Mouse (Mus musculus) large intestine, adult 2 months (tissue): ENCODE measurements around the gene Olfr347. TPM values are rescaled to one million over a fixed set of nuclear protein-coding genes. Genes with fewer than 3 reads are reported as not detected.

Source experiments
- DNase-seq: peaks from one replicate; pipeline ENCODE4 v3.0.0-alpha.2; 2012; ENCODE audit warnings: low read depth, low spot score
- WGBS: fragments of 180-500 bp; shearing (Covaris S2); methylation state at CpG from one replicate; pipeline ENCODE4 v1.1.7; 2018; 5-methylcytosine and 5-hydroxymethylcytosine counted together
- polyA plus RNA-seq: library from polyadenylated mRNA; depleted of rRNA; stranded (reverse); fragments of >200 nt; gene quantifications from 2 replicates; pipeline ENCODE4 v1.2.3, GENCODE M21; 2012; rRNA removed

Gene Olfr347
- not detected in 2 replicates for polyA plus RNA-seq

DNA sequence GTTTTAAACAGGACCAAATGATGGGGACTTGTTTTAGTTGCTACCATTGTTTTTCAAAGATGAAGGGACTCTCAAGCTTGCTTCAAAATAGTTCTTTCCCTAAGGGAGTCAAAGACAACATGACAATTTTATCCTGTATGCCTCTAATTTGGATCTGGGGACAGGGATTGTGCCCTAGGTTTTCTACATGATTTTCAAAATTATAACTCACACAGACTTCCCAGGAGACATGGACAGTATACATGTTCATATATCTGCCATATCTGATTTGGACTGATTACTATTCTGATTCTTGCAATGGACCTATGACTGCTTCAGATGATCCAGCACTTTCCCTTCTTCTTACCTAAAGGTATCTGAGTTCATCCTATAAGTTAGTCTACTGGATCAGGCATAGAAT lies at the start of gene Olfr347:
Gene Olfr347, plus strand, starts transcription at position 301 of the 400 bp plus-strand sequence.
- no peak for DNase-seq

- no peak for DNase-seq
- 77% methylated on average over 1 of the region's 1 CpGs for WGBS
Measured at GRCm38 (mm10) chr2:36685488-36685887, 46.2 kb upstream of the Olfr347 start, which contains the start of gene Olfr346. Gene Olfr346 (plus strand): TSS chr2:36685788.

- no peak for DNase-seq
- 48% methylated on average over 3 of the region's 3 CpGs for WGBS
Measured at GRCm38 (mm10) chr2:36736226-36736625, 4.5 kb downstream of the Olfr347 start.

- WGBS, result 65% methylated on average over 2 of the region's 2 CpGs
- DNase-seq, result no peak
Measured at GRCm38 (mm10) chr2:36783976-36784375, 52.3 kb downstream of the Olfr347 start, which contains the start of gene Olfr348. Gene Olfr348 (plus strand): TSS chr2:36784276.

Other genes starting within 250 kb of the Olfr347 start
- not detected in 2 replicates for gene Olfr341, start 249.4 kb upstream of the Olfr347 start, polyA plus RNA-seq
- not detected in 2 replicates for gene Olfr342, start 206.9 kb upstream of the Olfr347 start, polyA plus RNA-seq
- gene Olfr344, start 165.2 kb upstream of the Olfr347 start, polyA plus RNA-seq, result not detected in 2 replicates
- not detected in 2 replicates for gene Olfr345, start 91.9 kb upstream of the Olfr347 start, polyA plus RNA-seq
- not detected in 2 replicates for gene Olfr346, start 46.1 kb upstream of the Olfr347 start, polyA plus RNA-seq
- not detected in 2 replicates for gene Olfr348, start 52.4 kb downstream of the Olfr347 start, polyA plus RNA-seq
- not detected in 2 replicates for gene Olfr50, start 58.6 kb downstream of the Olfr347 start, polyA plus RNA-seq
- not detected in 2 replicates for gene Olfr3, start 85.1 kb downstream of the Olfr347 start, polyA plus RNA-seq
- gene Olfr350, start 114.4 kb downstream of the Olfr347 start, polyA plus RNA-seq, result not detected in 2 replicates
- gene Olfr351, start 130.8 kb downstream of the Olfr347 start, polyA plus RNA-seq, result not detected in 2 replicates
- not detected in 2 replicates for gene Olfr352, start 136.6 kb downstream of the Olfr347 start, polyA plus RNA-seq
- gene Olfr353, start 161.0 kb downstream of the Olfr347 start, polyA plus RNA-seq, result not detected in 2 replicates
- gene Olfr354, start 173.8 kb downstream of the Olfr347 start, polyA plus RNA-seq, result not detected in 2 replicates
- gene Olfr355, start 197.0 kb downstream of the Olfr347 start, polyA plus RNA-seq, result not detected in 2 replicates
- not detected in 2 replicates for gene Olfr356, start 205.2 kb downstream of the Olfr347 start, polyA plus RNA-seq